Mouse (Mus musculus): Measurements from ENCODE around the gene 4933414I15Rik.

The 4933414I15Rik gene

GRCm38 (mm10) chr11:50943506-50943905, at the start of gene 4933414I15Rik:
TSS of gene 4933414I15Rik (minus strand) at chr11:50943765.
- DNase-seq: no peak

- no peak for DNase-seq
Observed at GRCm38 (mm10) chr11:50981667-50982066, 38.1 kb upstream of the 4933414I15Rik start, which contains the start of gene Olfr1377. TSS of gene Olfr1377 (plus strand) at chr11:50981967.

GRCm38 (mm10) chr11:50977216-50977615, 33.7 kb upstream of the 4933414I15Rik start:
- DNase-seq: peak in 1 of 2 experiments; percentile 5

GRCm38 (mm10) chr11:50966230-50966629, 22.7 kb upstream of the 4933414I15Rik start, which contains the start of gene Olfr1378:
TSS of gene Olfr1378 (plus strand) at chr11:50966530.
- no peak for DNase-seq

GRCm38 (mm10) chr11:50964886-50965285, 21.3 kb upstream of the 4933414I15Rik start:
- DNase-seq: no peak

- no peak for DNase-seq
Observed at GRCm38 (mm10) chr11:50953665-50954064, 10.1 kb upstream of the 4933414I15Rik start, which contains the start of gene Prop1. TSS of gene Prop1 (minus strand) at chr11:50953765.

GRCm38 (mm10) chr11:50952290-50952689, 8.7 kb upstream of the 4933414I15Rik start:
- peak; percentile 39 to 60 for DNase-seq

- no peak for DNase-seq
Observed at GRCm38 (mm10) chr11:50942386-50942785, 1.2 kb downstream of the 4933414I15Rik start.

GRCm38 (mm10) chr11:50939621-50940366, 3.8 kb downstream of the 4933414I15Rik start:
- peak; percentile 39 to 48 for DNase-seq

- no peak for DNase-seq
Observed at GRCm38 (mm10) chr11:50938435-50938834, 5.1 kb downstream of the 4933414I15Rik start.

GRCm38 (mm10) chr11:50932040-50932439, 11.5 kb downstream of the 4933414I15Rik start:
- no peak for DNase-seq

GRCm38 (mm10) chr11:50931451-50931866, 12.1 kb downstream of the 4933414I15Rik start, which contains the start of gene Zfp354b:
TSS of gene Zfp354b (minus strand) at chr11:50931633.
- peak; percentile 89 to 92 for DNase-seq

GRCm38 (mm10) chr11:50931021-50931420, 12.5 kb downstream of the 4933414I15Rik start:
- DNase-seq: peak in 1 of 2 experiments; percentile 30

- no peak for DNase-seq
Observed at GRCm38 (mm10) chr11:50930469-50931014, 13.0 kb downstream of the 4933414I15Rik start.

GRCm38 (mm10) chr11:50915671-50916320, 27.8 kb downstream of the 4933414I15Rik start, which contains the start of gene Zfp2:
TSS of gene Zfp2 (minus strand) at chr11:50916165.
- peak; percentile 93 to 96 for DNase-seq

GRCm38 (mm10) chr11:50914461-50914860, 29.1 kb downstream of the 4933414I15Rik start:
- DNase-seq: no peak

GRCm38 (mm10) chr11:50913301-50913700, 30.3 kb downstream of the 4933414I15Rik start:
- DNase-seq: no peak

GRCm38 (mm10) chr11:50908136-50908535, 35.4 kb downstream of the 4933414I15Rik start:
- DNase-seq: no peak

- no peak for DNase-seq
Observed at GRCm38 (mm10) chr11:50897359-50897758, 46.2 kb downstream of the 4933414I15Rik start.

GRCm38 (mm10) chr11:50892441-50892840, 51.1 kb downstream of the 4933414I15Rik start:
- peak in 1 of 2 experiments; percentile 10 for DNase-seq

Measured in kidney, postnatal 4 days (tissue).